Mouse (Mus musculus) liver, embryonic 14.5 days (tissue): ENCODE results near the gene Amz1. TPM values are rescaled to one million over a fixed set of nuclear protein-coding genes. Genes with fewer than 3 reads are reported as not detected.

Experiments used
- ATAC-seq: fragments of 200-750 bp; cut with Nextera tagmentation; 2 replicates; pipeline ENCODE4 v1.8.0; 2017; ENCODE audit warnings: moderate number of reproducible peaks, mild to moderate bottlenecking, moderate library complexity; ENCODE audit not compliant: insufficient read depth
- DNase-seq, 3 experiments: peaks; one replicate each; pipeline ENCODE4 v3.0.0-alpha.2; 2012 to 2013; ENCODE audit warnings: low read depth in 3 of 3, low spot score in 3 of 3
- H3K27ac ChIP-seq: fragments of 300-500 bp; sonication (generic); 2 replicates; pipeline ENCODE4 v1.5.1; 2014; ENCODE audit warnings: moderate library complexity, mild to moderate bottlenecking, control low read depth, inconsistent platforms
- H3K27me3 ChIP-seq: fragments of 300-500 bp; sonication (generic); 2 replicates; pipeline ENCODE4 v1.6.1; 2014; ENCODE audit warnings: mild to moderate bottlenecking, low read length, moderate library complexity; ENCODE audit not compliant: control insufficient read depth, insufficient read depth
- H3K36me3 ChIP-seq: fragments of 300-500 bp; sonication (generic); replicated peaks from 2 replicates; pipeline ENCODE4 v1.6.1; 2014; ENCODE audit warnings: low read depth; ENCODE audit not compliant: control insufficient read depth, insufficient read depth
- H3K4me1 ChIP-seq, 2 experiments: fragments of 200-500 bp in 1 of 2; fragments of 300-500 bp in 1 of 2; sonication (generic) in 1 of 2; replicated peaks; 2 replicates each; pipeline ENCODE4 v1.6.1; 2012 to 2014; ENCODE audit warnings: antibody characterized with exemption in 1 of 2, inconsistent platforms in 1 of 2, low read length in 1 of 2; ENCODE audit not compliant: control insufficient read depth in 2 of 2, insufficient read depth in 2 of 2
- H3K4me2 ChIP-seq: fragments of 300-500 bp; sonication (generic); 2 replicates; pipeline ENCODE4 v1.6.1; 2014; ENCODE audit warnings: low read depth, mild to moderate bottlenecking, control low read depth, moderate library complexity
- H3K4me3 ChIP-seq, 2 experiments: fragments of 200-500 bp in 1 of 2; fragments of 300-500 bp in 1 of 2; sonication (generic) in 1 of 2; 2 replicates each; pipeline ENCODE4 v1.5.1; 2012 to 2014; ENCODE audit warnings: low read depth in 2 of 2, low read length in 2 of 2, mild to moderate bottlenecking in 2 of 2, control low read depth in 1 of 2, inconsistent platforms in 1 of 2, moderate library complexity in 1 of 2; ENCODE audit not compliant: insufficient read depth in 1 of 2
- H3K9ac ChIP-seq: fragments of 300-500 bp; sonication (generic); replicated peaks from 2 replicates; pipeline ENCODE4 v1.6.1; 2014; ENCODE audit warnings: mild to moderate bottlenecking, control low read depth, moderate library complexity
- H3K9me3 ChIP-seq: fragments of 300-500 bp; sonication (generic); 2 replicates; pipeline ENCODE4 v1.6.1; 2016; ENCODE audit warnings: low read length, mixed read lengths; ENCODE audit not compliant: control insufficient read depth
- CTCF ChIP-seq: IDR thresholded peaks from 2 replicates; pipeline ENCODE4 v1.5.1; 2016; ENCODE audit warnings: antibody characterized with exemption, low read depth, control low read depth
- EP300 ChIP-seq: IDR thresholded peaks from 2 replicates; pipeline ENCODE4 v1.6.1; 2016; ENCODE audit warnings: antibody characterized with exemption, low read depth
- WGBS: fragments of 180-500 bp; shearing (Covaris S2); extraction: QIAGEN DNeasy Blood & Tissue Kit; methylation state at CpG from one replicate; pipeline ENCODE4 v1.1.7; 2014; ENCODE audit not compliant: insufficient replicate concordance; 5-methylcytosine and 5-hydroxymethylcytosine counted together
- polyA plus RNA-seq, 2 experiments: library from polyadenylated mRNA; depleted of rRNA in 1 of 2; stranded (reverse) in 1 of 2; unstranded in 1 of 2; fragments of >200 nt; fragmentation: Nextera tagmentation in 1 of 2; extraction: Ambion mirVana in 1 of 2; gene quantifications; 2 replicates each; pipeline versions ENCODE4 v1.2.1 to v1.2.3; 2012 to 2014

Amz1 gene
- polyA plus RNA-seq, 2 experiments: 0.65 to 0.72 TPM

DNA sequence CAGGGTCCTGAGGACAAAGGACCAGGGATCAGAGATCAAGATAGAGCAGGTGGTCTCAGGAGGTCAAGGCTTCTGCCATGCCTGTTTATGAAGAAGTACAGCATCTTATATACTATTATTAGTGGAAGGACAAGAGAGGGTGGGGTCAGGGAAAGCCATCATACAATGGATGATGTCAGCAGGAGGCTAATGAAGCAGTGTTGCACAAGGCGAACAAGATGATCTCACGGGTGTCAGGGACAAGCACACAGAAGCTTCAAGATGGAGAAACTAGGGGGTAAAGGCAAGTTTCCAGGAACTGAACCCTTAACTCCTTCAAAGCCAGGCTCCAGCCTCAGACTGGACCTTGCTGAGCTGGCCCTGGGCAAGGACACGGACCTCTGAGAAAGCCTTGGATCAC is 1.8 kb upstream of the Amz1 start:
- no peak overlapping the region for H3K27ac ChIP-seq
- H3K27me3 ChIP-seq: no peaks in the 10 kb centered on the region
- DNase-seq (no peak), ATAC-seq (no peak)
- no peaks in the 10 kb centered on the region for H3K9me3 ChIP-seq
- H3K4me2 ChIP-seq: no peak overlapping the region
- H3K4me3 ChIP-seq: no peak overlapping the region
- 52% methylated on average over 3 of the region's 3 CpGs for WGBS
- H3K9ac ChIP-seq: no peak overlapping the region
- H3K4me1 ChIP-seq: no peaks in the 10 kb centered on the region
- H3K36me3 ChIP-seq: peaks cover 2% of the 10 kb centered on the region; the same call in 1 of the 2 replicates
- TF ChIP-seq CTCF: no peak
- TF ChIP-seq EP300: no peak

- no peaks in the 10 kb centered on the region for H3K9me3 ChIP-seq
- no peak overlapping the region for H3K27ac ChIP-seq
- H3K4me2 ChIP-seq: no peak overlapping the region
- no peak overlapping the region for H3K4me3 ChIP-seq
- DNase-seq (no peak), ATAC-seq (peak; percentile 27; the same call in 1 of the 2 replicates)
- no peak overlapping the region for H3K9ac ChIP-seq
- H3K27me3 ChIP-seq: no peaks in the 10 kb centered on the region
- no peaks in the 10 kb centered on the region for H3K36me3 ChIP-seq
- no peaks in the 10 kb centered on the region for H3K4me1 ChIP-seq
- WGBS: 67% methylated on average over 7 of the region's 7 CpGs
- TF ChIP-seq EP300: no peak
- TF ChIP-seq CTCF: no peak
These were observed 2.3 kb downstream of the Amz1 start for GRCm38 (mm10) chr5:140726062-140726839.

DNA sequence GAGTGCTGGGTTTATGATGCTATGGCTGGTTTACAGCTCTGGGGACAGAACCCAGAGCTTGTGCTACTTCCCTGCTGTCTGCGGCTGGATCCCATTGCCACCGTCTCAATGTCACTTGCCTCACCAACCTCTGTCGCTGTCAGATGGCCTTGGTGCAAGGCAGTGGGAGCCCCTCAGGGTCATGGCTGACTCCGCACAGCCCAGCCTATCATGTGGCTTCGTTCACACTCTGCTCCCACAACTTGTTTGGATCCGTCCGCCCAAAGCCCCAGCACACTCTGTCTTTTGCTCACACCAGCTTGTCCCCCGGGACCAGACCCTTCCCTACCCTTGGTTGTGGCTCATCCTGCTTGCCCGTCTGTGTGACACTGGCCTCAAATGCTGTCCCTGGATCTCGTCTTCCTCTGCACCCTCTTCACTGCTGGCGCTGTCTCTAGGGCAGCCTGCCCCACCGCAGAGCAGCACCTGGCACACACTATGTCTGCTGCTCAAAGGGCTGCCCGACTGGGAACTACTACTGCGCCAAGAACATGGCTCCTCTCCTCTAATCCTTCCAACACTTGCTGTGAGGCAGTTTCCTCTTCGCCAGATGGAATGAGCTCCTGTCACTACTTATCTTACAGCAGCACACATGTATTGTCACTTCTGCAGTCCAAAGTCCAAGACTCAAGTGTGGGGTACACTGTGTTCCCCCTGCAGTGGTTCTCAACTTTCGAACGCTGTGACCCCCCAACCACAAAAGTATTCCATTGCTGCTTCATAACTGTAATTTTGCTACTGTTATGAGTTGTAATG is 3.2 kb downstream of the Amz1 start:
- H3K4me2 ChIP-seq: no peak overlapping the region
- no peaks in the 10 kb centered on the region for H3K9me3 ChIP-seq
- DNase-seq: no peak
- H3K27me3 ChIP-seq: no peaks in the 10 kb centered on the region
- TF ChIP-seq CTCF (no peak), EP300 (no peak)
- no peaks in the 10 kb centered on the region for H3K36me3 ChIP-seq
- no peak overlapping the region for H3K9ac ChIP-seq
- no peaks in the 10 kb centered on the region for H3K4me1 ChIP-seq
- H3K27ac ChIP-seq: no peak overlapping the region
- 59% methylated on average over 17 of the region's 17 CpGs for WGBS
- no peak overlapping the region for H3K4me3 ChIP-seq
- no peak for ATAC-seq

GRCm38 (mm10) chr5:140731040-140731797 is 7.3 kb downstream of the Amz1 start:
- Histone ChIP-seq H3K27ac (no peak overlapping the region), H3K4me3 (no peak overlapping the region), H3K9ac (no peak overlapping the region), H3K9me3 (no peaks in the 10 kb centered on the region), H3K36me3 (no peaks in the 10 kb centered on the region), H3K27me3 (peaks cover 15% of the 10 kb centered on the region), H3K4me1 (no peaks in the 10 kb centered on the region), H3K4me2 (no peak overlapping the region)
- ATAC-seq (no peak), DNase-seq (no peak)
- TF ChIP-seq CTCF (no peak), EP300 (no peak)
- 37% methylated on average over 11 of the region's 11 CpGs for WGBS
